Mouse (Mus musculus) small intestine, adult 2 months (tissue): ENCODE measurements around the gene Gm20388.

Source experiments
- CTCF ChIP-seq: fragments of 200-500 bp; IDR thresholded peaks from 2 replicates; pipeline ENCODE4 v1.5.1; 2012; ENCODE audit warnings: low read depth, mild to moderate bottlenecking, control low read depth, inconsistent platforms, low read length, moderate library complexity, mixed read lengths; ENCODE audit not compliant: insufficient replicate concordance, insufficient read length; ENCODE audit errors: extremely low read depth
- POLR2A ChIP-seq: fragments of 200-500 bp; IDR thresholded peaks from 2 replicates; pipeline ENCODE4 v1.6.1; 2012; ENCODE audit warnings: low read depth, mild to moderate bottlenecking, control low read depth, inconsistent platforms, low read length, moderate library complexity

DNA sequence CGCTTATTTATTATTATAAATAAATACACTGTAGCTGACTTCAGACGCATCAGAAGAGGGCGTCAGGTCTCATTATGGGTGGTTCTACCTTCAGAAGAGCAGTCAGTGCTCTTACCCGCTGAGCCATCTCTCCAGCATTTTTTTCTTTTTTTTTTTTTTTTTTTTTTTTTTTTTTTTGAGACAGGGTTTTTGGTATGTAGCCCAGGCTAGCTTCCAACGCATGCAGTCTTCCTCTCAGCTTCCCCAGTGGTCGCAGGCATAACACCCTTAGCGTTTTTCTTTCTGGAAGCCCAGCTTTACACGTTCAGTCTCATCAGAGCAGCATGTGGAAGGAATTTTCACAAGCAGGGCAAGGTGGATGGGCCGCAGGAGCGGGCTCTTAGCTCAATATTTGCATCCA is 3607.5 kb downstream of the Gm20388 start:
- TF ChIP-seq POLR2A (no peak), CTCF (no peak)
